In genomic region chr7:112365864-112366263, GRCm38 (mm10) we compare ENCODE assay signal across 25 mouse cellular contexts.
DNase-seq lines count a peak whose midpoint lies in the region; ATAC-seq and TF ChIP-seq lines count a peak whose summit lies in the region.
"Had no signal": no experiment of that assay in that cellular context is flagged by ENCODE, and none has a peak within 500 bp of the region (broad histone marks: within the 10 kb centered on the region; RNA-seq: fewer than 3 reads in every experiment).

No protein-coding gene starts in this region.

- no peak for TF ChIP-seq EP300 in heart, postnatal 0 days (IDR thresholded peaks at IDR 0.05; ENCODE audit: low read depth)

- no peak for DNase-seq in embryonic facial prominence, embryonic 10.5 days (ENCODE audit: low spot score)
- DNase-seq in heart, postnatal 36 days = no peak
- no peak for DNase-seq in heart, postnatal 0 days (ENCODE audit: low spot score)
- no peak for DNase-seq in heart, postnatal 25 days (ENCODE audit: low spot score)
- DNase-seq in midbrain, embryonic 10.5 days (ENCODE audit: low spot score) = no peak
- DNase-seq: adrenal gland, adult 8-10 months; adrenal gland, postnatal 36 days; B cell, adult 2 months; cerebellum, adult 2 months; cerebellum, postnatal 14 days; embryo, embryonic 11 days; gastrocnemius, postnatal 10 days; heart, postnatal 14 days; kidney, adult 8-10 months had no signal

- WGBS in embryonic facial prominence, embryonic 12.5 days = 87% methylated on average over 3 of the region's 3 CpGs
- 81% methylated on average over 3 of the region's 3 CpGs for WGBS in embryonic facial prominence, embryonic 10.5 days
- WGBS in heart, embryonic 13.5 days = 32% methylated on average over 3 of the region's 3 CpGs
- WGBS in heart, postnatal 0 days = 39% methylated on average over 3 of the region's 3 CpGs
- WGBS in midbrain, embryonic 10.5 days = 88% methylated on average over 3 of the region's 3 CpGs

- intact Hi-C loops in heart, postnatal 36 days (cut with DNase I) = no loop called here
- intact Hi-C loops in heart, postnatal 25 days (cut with DNase I) = no loop called here

- H3K4me3 ChIP-seq in embryonic facial prominence, embryonic 12.5 days = no peak overlapping the region
- no peak overlapping the region for H3K4me3 ChIP-seq in embryonic facial prominence, embryonic 10.5 days
- H3K4me3 ChIP-seq in heart, embryonic 13.5 days = no peak overlapping the region
- H3K4me3 ChIP-seq in heart, postnatal 0 days (ENCODE audit: low read depth, low read length) = no peak overlapping the region
- H3K4me3 ChIP-seq in midbrain, embryonic 10.5 days = no peak overlapping the region
- H3K4me3 ChIP-seq: embryonic facial prominence, embryonic 13.5 days; forebrain, embryonic 12.5 days; hindbrain, embryonic 12.5 days had no signal

- H3K27me3 ChIP-seq in embryonic facial prominence, embryonic 12.5 days = no peaks in the 10 kb centered on the region
- no peaks in the 10 kb centered on the region for H3K27me3 ChIP-seq in embryonic facial prominence, embryonic 10.5 days (replicated peaks; ENCODE audit: low read depth, poor library complexity, severe bottlenecking)
- H3K27me3 ChIP-seq in heart, embryonic 13.5 days (replicated peaks) = no peaks in the 10 kb centered on the region
- no peaks in the 10 kb centered on the region for H3K27me3 ChIP-seq in heart, postnatal 0 days (ENCODE audit: control insufficient read depth, insufficient read depth, low read length)
- no peaks in the 10 kb centered on the region for H3K27me3 ChIP-seq in midbrain, embryonic 10.5 days (ENCODE audit: low read depth, poor library complexity, severe bottlenecking)
- H3K27me3 ChIP-seq: embryonic facial prominence, embryonic 13.5 days; hindbrain, embryonic 12.5 days had no signal

- H3K9ac ChIP-seq in embryonic facial prominence, embryonic 12.5 days = no peak overlapping the region
- peak overlapping the region; percentile 38; the same call in 1 of the 2 replicates for H3K9ac ChIP-seq in heart, embryonic 13.5 days
- no peak overlapping the region for H3K9ac ChIP-seq in heart, postnatal 0 days (replicated peaks; ENCODE audit: low read depth, low read length)
- H3K9ac ChIP-seq: embryonic facial prominence, embryonic 13.5 days; forebrain, embryonic 12.5 days; hindbrain, embryonic 12.5 days had no signal

- H3K27ac ChIP-seq in embryonic facial prominence, embryonic 12.5 days = no peak overlapping the region
- no peak overlapping the region for H3K27ac ChIP-seq in embryonic facial prominence, embryonic 10.5 days (replicated peaks)
- peak overlapping the region; percentile 96 for H3K27ac ChIP-seq in heart, embryonic 13.5 days (replicated peaks)
- 0 out of 2 replicates have a peak overlapping the region, but pooled peaks have one; percentile 1 for H3K27ac ChIP-seq in heart, postnatal 0 days (ENCODE audit: low read depth)
- H3K27ac ChIP-seq in midbrain, embryonic 10.5 days (replicated peaks) = no peak overlapping the region
- H3K27ac ChIP-seq: embryonic facial prominence, embryonic 13.5 days; forebrain, embryonic 12.5 days; hindbrain, embryonic 12.5 days had no signal

- no peak for TF ChIP-seq CTCF in heart, postnatal 0 days (IDR thresholded peaks at IDR 0.05; ENCODE audit: low read depth)

- no peak overlapping the region for H3K4me2 ChIP-seq in embryonic facial prominence, embryonic 12.5 days (replicated peaks)
- H3K4me2 ChIP-seq in heart, embryonic 13.5 days = no peak overlapping the region
- no peak overlapping the region for H3K4me2 ChIP-seq in heart, postnatal 0 days (ENCODE audit: low read depth, low read length)
- H3K4me2 ChIP-seq: embryonic facial prominence, embryonic 13.5 days; forebrain, embryonic 12.5 days; hindbrain, embryonic 12.5 days had no signal

- 0 out of 2 replicates have a peak, but pooled peaks have one; percentile 25 for ATAC-seq in embryonic facial prominence, embryonic 12.5 days (ENCODE audit: insufficient number of reproducible peaks, insufficient read depth, low FRiP score, low TSS enrichment)
- ATAC-seq in heart, embryonic 13.5 days (ENCODE audit: extremely low read depth, insufficient number of reproducible peaks, low FRiP score, low TSS enrichment) = no peak
- no peak for ATAC-seq in heart, postnatal 0 days (ENCODE audit: insufficient read depth, low read depth)
- ATAC-seq: CD4-positive, CD25-positive, alpha-beta regulatory T cell, adult 4 months; forebrain, embryonic 16.5 days; hindbrain, embryonic 16.5 days; inflammation-experienced regulatory T-cells, adult 6 months; intestine, postnatal 0 days had no signal

- H3K9me3 ChIP-seq in embryonic facial prominence, embryonic 12.5 days = no peaks in the 10 kb centered on the region
- no peaks in the 10 kb centered on the region for H3K9me3 ChIP-seq in embryonic facial prominence, embryonic 10.5 days
- H3K9me3 ChIP-seq in heart, embryonic 13.5 days = no peaks in the 10 kb centered on the region
- H3K9me3 ChIP-seq in heart, postnatal 0 days (replicated peaks; ENCODE audit: control insufficient read depth, low read length) = no peaks in the 10 kb centered on the region
- H3K9me3 ChIP-seq in midbrain, embryonic 10.5 days (replicated peaks) = no peaks in the 10 kb centered on the region
- H3K9me3 ChIP-seq: embryonic facial prominence, embryonic 13.5 days; forebrain, embryonic 12.5 days; hindbrain, embryonic 12.5 days had no signal

- no peaks in the 10 kb centered on the region for H3K36me3 ChIP-seq in embryonic facial prominence, embryonic 12.5 days
- H3K36me3 ChIP-seq in embryonic facial prominence, embryonic 10.5 days (replicated peaks) = no peaks in the 10 kb centered on the region
- peaks cover 3% of the 10 kb centered on the region for H3K36me3 ChIP-seq in heart, embryonic 13.5 days
- no peaks in the 10 kb centered on the region for H3K36me3 ChIP-seq in heart, postnatal 0 days (replicated peaks; ENCODE audit: control insufficient read depth, insufficient read depth, low read length)
- no peaks in the 10 kb centered on the region for H3K36me3 ChIP-seq in midbrain, embryonic 10.5 days
- H3K36me3 ChIP-seq: embryonic facial prominence, embryonic 13.5 days; forebrain, embryonic 12.5 days; G1E; hindbrain, embryonic 12.5 days had no signal

- H3K4me1 ChIP-seq in embryonic facial prominence, embryonic 12.5 days = no peaks in the 10 kb centered on the region
- no peaks in the 10 kb centered on the region for H3K4me1 ChIP-seq in embryonic facial prominence, embryonic 10.5 days
- peaks cover 59% of the 10 kb centered on the region for H3K4me1 ChIP-seq in heart, embryonic 13.5 days
- peaks cover 24% of the 10 kb centered on the region for H3K4me1 ChIP-seq in heart, postnatal 0 days (ENCODE audit: control insufficient read depth, insufficient read depth)
- H3K4me1 ChIP-seq in midbrain, embryonic 10.5 days = no peaks in the 10 kb centered on the region
- H3K4me1 ChIP-seq: embryonic facial prominence, embryonic 13.5 days; forebrain, embryonic 12.5 days; hindbrain, embryonic 12.5 days had no signal

Comparison
In these comparisons a context has a peak if more than half of its experiments do, and no peak if none do; other contexts are left out.
1. H3K27ac ChIP-seq: peak in heart, embryonic 13.5 days (single experiment) and heart, postnatal 0 days (single experiment); none in embryonic facial prominence, embryonic 12.5 days (single experiment), embryonic facial prominence, embryonic 10.5 days (single experiment) and midbrain, embryonic 10.5 days (single experiment).